Mouse (Mus musculus): ENCODE data around the gene Dvl1. TPM values are rescaled to one million over a fixed set of nuclear protein-coding genes. Genes with fewer than 3 reads are reported as not detected.

The Dvl1 gene
- polyA plus RNA-seq, 1 experiment from 2014 or later: 6.3 TPM

- Histone ChIP-seq H3K27ac (ENCODE audit: low read depth, low read length) (no peak overlapping the region), H3K4me3 (ENCODE audit: low read length) (no peak overlapping the region), H3K9ac (ENCODE audit: low read depth, low read length) (no peak overlapping the region), H3K36me3 (ENCODE audit: control insufficient read depth, insufficient read depth, low read length) (peaks cover 45% of the 10 kb centered on the region), H3K4me2 (replicated peaks; ENCODE audit: low read depth, low read length) (no peak overlapping the region), H3K27me3 (ENCODE audit: control insufficient read depth, insufficient read depth, low read length) (no peaks in the 10 kb centered on the region), H3K4me1 (ENCODE audit: control insufficient read depth, insufficient read depth, low read length) (no peaks in the 10 kb centered on the region), H3K9me3 (ENCODE audit: control insufficient read depth, low read length) (no peaks in the 10 kb centered on the region)
- ATAC-seq (ENCODE audit: low FRiP score, low TSS enrichment): no peak
- WGBS: 87% methylated on average over 13 of the region's 13 CpGs
Measured at GRCm38 (mm10) chr4:155905634-155906033, 58.4 kb downstream of the Dvl1 start.

GRCm38 (mm10) chr4:155906125-155906524 is 58.9 kb downstream of the Dvl1 start:
- Histone ChIP-seq H3K4me2 (replicated peaks; ENCODE audit: low read depth, low read length) (no peak overlapping the region), H3K4me1 (ENCODE audit: control insufficient read depth, insufficient read depth, low read length) (no peaks in the 10 kb centered on the region), H3K4me3 (ENCODE audit: low read length) (no peak overlapping the region), H3K36me3 (ENCODE audit: control insufficient read depth, insufficient read depth, low read length) (peaks cover 43% of the 10 kb centered on the region), H3K9ac (ENCODE audit: low read depth, low read length) (no peak overlapping the region), H3K27ac (ENCODE audit: low read depth, low read length) (no peak overlapping the region), H3K27me3 (ENCODE audit: control insufficient read depth, insufficient read depth, low read length) (no peaks in the 10 kb centered on the region), H3K9me3 (ENCODE audit: control insufficient read depth, low read length) (no peaks in the 10 kb centered on the region)
- WGBS: 81% methylated on average over 9 of the region's 9 CpGs
- ATAC-seq (ENCODE audit: low FRiP score, low TSS enrichment): no peak

- 79% methylated on average over 11 of the region's 11 CpGs for WGBS
- H3K9ac ChIP-seq (ENCODE audit: low read depth, low read length): no peak overlapping the region
- no peak for ATAC-seq (ENCODE audit: low FRiP score, low TSS enrichment)
- H3K4me3 ChIP-seq (ENCODE audit: low read length): no peak overlapping the region
- H3K36me3 ChIP-seq (ENCODE audit: control insufficient read depth, insufficient read depth, low read length): peaks cover 34% of the 10 kb centered on the region
- no peak overlapping the region for H3K27ac ChIP-seq (ENCODE audit: low read depth, low read length)
- no peaks in the 10 kb centered on the region for H3K27me3 ChIP-seq (ENCODE audit: control insufficient read depth, insufficient read depth, low read length)
- no peak overlapping the region for H3K4me2 ChIP-seq (replicated peaks; ENCODE audit: low read depth, low read length)
- H3K9me3 ChIP-seq (ENCODE audit: control insufficient read depth, low read length): no peaks in the 10 kb centered on the region
- H3K4me1 ChIP-seq (ENCODE audit: control insufficient read depth, insufficient read depth, low read length): no peaks in the 10 kb centered on the region
Measured at GRCm38 (mm10) chr4:155907003-155907402, 59.8 kb downstream of the Dvl1 start.

GRCm38 (mm10) chr4:155908281-155908680 is 61.1 kb downstream of the Dvl1 start:
- no peak overlapping the region for H3K4me2 ChIP-seq (replicated peaks; ENCODE audit: low read depth, low read length)
- H3K9me3 ChIP-seq (ENCODE audit: control insufficient read depth, low read length): no peaks in the 10 kb centered on the region
- ATAC-seq (ENCODE audit: low FRiP score, low TSS enrichment): no peak
- no peak overlapping the region for H3K27ac ChIP-seq (ENCODE audit: low read depth, low read length)
- 76% methylated on average over 7 of the region's 7 CpGs for WGBS
- peaks cover 22% of the 10 kb centered on the region for H3K36me3 ChIP-seq (ENCODE audit: control insufficient read depth, insufficient read depth, low read length)
- H3K4me3 ChIP-seq (ENCODE audit: low read length): no peak overlapping the region
- H3K4me1 ChIP-seq (ENCODE audit: control insufficient read depth, insufficient read depth, low read length): no peaks in the 10 kb centered on the region
- H3K27me3 ChIP-seq (ENCODE audit: control insufficient read depth, insufficient read depth, low read length): no peaks in the 10 kb centered on the region
- no peak overlapping the region for H3K9ac ChIP-seq (ENCODE audit: low read depth, low read length)

GRCm38 (mm10) chr4:155908751-155909150 is 61.5 kb downstream of the Dvl1 start:
- H3K4me1 ChIP-seq (ENCODE audit: control insufficient read depth, insufficient read depth, low read length): no peaks in the 10 kb centered on the region
- no peak overlapping the region for H3K4me2 ChIP-seq (replicated peaks; ENCODE audit: low read depth, low read length)
- no peak overlapping the region for H3K4me3 ChIP-seq (ENCODE audit: low read length)
- peaks cover 17% of the 10 kb centered on the region for H3K36me3 ChIP-seq (ENCODE audit: control insufficient read depth, insufficient read depth, low read length)
- H3K27me3 ChIP-seq (ENCODE audit: control insufficient read depth, insufficient read depth, low read length): no peaks in the 10 kb centered on the region
- ATAC-seq (ENCODE audit: low FRiP score, low TSS enrichment): no peak
- no peaks in the 10 kb centered on the region for H3K9me3 ChIP-seq (ENCODE audit: control insufficient read depth, low read length)
- 92% methylated on average over 4 of the region's 4 CpGs for WGBS
- no peak overlapping the region for H3K9ac ChIP-seq (ENCODE audit: low read depth, low read length)
- H3K27ac ChIP-seq (ENCODE audit: low read depth, low read length): no peak overlapping the region

Other genes with a start within 250 kb of the Dvl1 start
- 7.7 and 10.3 TPM in 2 replicates for gene Slc35e2, start 246.0 kb upstream of the Dvl1 start, polyA plus RNA-seq (2014; fragmentation: Nextera tagmentation; extraction: Ambion mirVana)
- gene Cdk11b, start 222.5 kb upstream of the Dvl1 start, polyA plus RNA-seq (2014; fragmentation: Nextera tagmentation; extraction: Ambion mirVana): 51.9 and 57.0 TPM in 2 replicates
- gene Gm10563, start 202.0 kb upstream of the Dvl1 start, polyA plus RNA-seq (2014; fragmentation: Nextera tagmentation; extraction: Ambion mirVana): not detected in 2 replicates
- gene Mmp23, start 194.0 kb upstream of the Dvl1 start, polyA plus RNA-seq (2014; fragmentation: Nextera tagmentation; extraction: Ambion mirVana): 28.9 and 43.1 TPM in 2 replicates
- 14.3 and 18.0 TPM in 2 replicates for gene Mib2, start 178.2 kb upstream of the Dvl1 start, polyA plus RNA-seq (2014; fragmentation: Nextera tagmentation; extraction: Ambion mirVana)
- 2.8 and 4.5 TPM in 2 replicates for gene Fndc10, start 153.1 kb upstream of the Dvl1 start, polyA plus RNA-seq (2014; fragmentation: Nextera tagmentation; extraction: Ambion mirVana)
- gene Ssu72, start 142.6 kb upstream of the Dvl1 start, polyA plus RNA-seq (2014; fragmentation: Nextera tagmentation; extraction: Ambion mirVana): 149 and 178 TPM in 2 replicates
- 0.49 and 0.88 TPM in 2 replicates for gene Tmem240, start 112.6 kb upstream of the Dvl1 start, polyA plus RNA-seq (2014; fragmentation: Nextera tagmentation; extraction: Ambion mirVana)
- 85.8 and 112 TPM in 2 replicates for gene Atad3a, start 86.3 kb upstream of the Dvl1 start, polyA plus RNA-seq (2014; fragmentation: Nextera tagmentation; extraction: Ambion mirVana)
- 4.1 and 4.9 TPM in 2 replicates for gene Vwa1, start 72.7 kb upstream of the Dvl1 start, polyA plus RNA-seq (2014; fragmentation: Nextera tagmentation; extraction: Ambion mirVana)
- 0.20 and 0.32 TPM in 2 replicates for gene Tmem88b, start 61.5 kb upstream of the Dvl1 start, polyA plus RNA-seq (2014; fragmentation: Nextera tagmentation; extraction: Ambion mirVana)
- 0.40 and 0.43 TPM in 2 replicates for gene Ankrd65, start 57.0 kb upstream of the Dvl1 start, polyA plus RNA-seq (2014; fragmentation: Nextera tagmentation; extraction: Ambion mirVana)
- 226 and 291 TPM in 2 replicates for gene Mrpl20, start 44.5 kb upstream of the Dvl1 start, polyA plus RNA-seq (2014; fragmentation: Nextera tagmentation; extraction: Ambion mirVana)
- gene Ccnl2, start 34.9 kb upstream of the Dvl1 start, polyA plus RNA-seq (2014; fragmentation: Nextera tagmentation; extraction: Ambion mirVana): 115 and 174 TPM in 2 replicates
- 134 and 155 TPM in 2 replicates for gene Aurkaip1, start 16.1 kb upstream of the Dvl1 start, polyA plus RNA-seq (2014; fragmentation: Nextera tagmentation; extraction: Ambion mirVana)
- gene Mxra8, start 7.7 kb upstream of the Dvl1 start, polyA plus RNA-seq (2014; fragmentation: Nextera tagmentation; extraction: Ambion mirVana): 72.1 and 75.1 TPM in 2 replicates
- 0.14 and 0.38 TPM in 2 replicates for gene Tas1r3, start 16.0 kb downstream of the Dvl1 start, polyA plus RNA-seq (2014; fragmentation: Nextera tagmentation; extraction: Ambion mirVana)
- 11.1 and 18.8 TPM in 2 replicates for gene Cptp, start 22.0 kb downstream of the Dvl1 start, polyA plus RNA-seq (2014; fragmentation: Nextera tagmentation; extraction: Ambion mirVana)
- gene Ints11, start 22.1 kb downstream of the Dvl1 start, polyA plus RNA-seq (2014; fragmentation: Nextera tagmentation; extraction: Ambion mirVana): 73.1 and 74.6 TPM in 2 replicates
- 41.4 and 50.5 TPM in 2 replicates for gene Pusl1, start 44.4 kb downstream of the Dvl1 start, polyA plus RNA-seq (2014; fragmentation: Nextera tagmentation; extraction: Ambion mirVana)
- 10.3 and 15.5 TPM in 2 replicates for gene Acap3, start 44.4 kb downstream of the Dvl1 start, polyA plus RNA-seq (2014; fragmentation: Nextera tagmentation; extraction: Ambion mirVana)
- gene Ube2j2, start 96.4 kb downstream of the Dvl1 start, polyA plus RNA-seq (2014; fragmentation: Nextera tagmentation; extraction: Ambion mirVana): 121 and 127 TPM in 2 replicates
- gene C1qtnf12, start 114.9 kb downstream of the Dvl1 start, polyA plus RNA-seq (2014; fragmentation: Nextera tagmentation; extraction: Ambion mirVana): 129 and 142 TPM in 2 replicates
- 20.0 and 20.8 TPM in 2 replicates for gene B3galt6, start 145.2 kb downstream of the Dvl1 start, polyA plus RNA-seq (2014; fragmentation: Nextera tagmentation; extraction: Ambion mirVana)
- gene Sdf4, start 145.5 kb downstream of the Dvl1 start, polyA plus RNA-seq (2014; fragmentation: Nextera tagmentation; extraction: Ambion mirVana): 131 and 165 TPM in 2 replicates
- gene Tnfrsf4, start 166.4 kb downstream of the Dvl1 start, polyA plus RNA-seq (2014; fragmentation: Nextera tagmentation; extraction: Ambion mirVana): 0.76 and 0.77 TPM in 2 replicates
- 2.3 and 2.8 TPM in 2 replicates for gene Tnfrsf18, start 178.8 kb downstream of the Dvl1 start, polyA plus RNA-seq (2014; fragmentation: Nextera tagmentation; extraction: Ambion mirVana)
- gene Ttll10, start 212.0 kb downstream of the Dvl1 start, polyA plus RNA-seq (2014; fragmentation: Nextera tagmentation; extraction: Ambion mirVana): 3.5 and 6.0 TPM in 2 replicates

All from kidney, embryonic 14.5 days (tissue).